Mouse (Mus musculus): ENCODE measurements around the gene Ppp3cb. TPM values are rescaled to one million over a fixed set of nuclear protein-coding genes. Genes with fewer than 3 reads are reported as not detected.

Ppp3cb gene
- polyA plus RNA-seq, 1 experiment from 2014 or later, result 59.8 TPM

DNA sequence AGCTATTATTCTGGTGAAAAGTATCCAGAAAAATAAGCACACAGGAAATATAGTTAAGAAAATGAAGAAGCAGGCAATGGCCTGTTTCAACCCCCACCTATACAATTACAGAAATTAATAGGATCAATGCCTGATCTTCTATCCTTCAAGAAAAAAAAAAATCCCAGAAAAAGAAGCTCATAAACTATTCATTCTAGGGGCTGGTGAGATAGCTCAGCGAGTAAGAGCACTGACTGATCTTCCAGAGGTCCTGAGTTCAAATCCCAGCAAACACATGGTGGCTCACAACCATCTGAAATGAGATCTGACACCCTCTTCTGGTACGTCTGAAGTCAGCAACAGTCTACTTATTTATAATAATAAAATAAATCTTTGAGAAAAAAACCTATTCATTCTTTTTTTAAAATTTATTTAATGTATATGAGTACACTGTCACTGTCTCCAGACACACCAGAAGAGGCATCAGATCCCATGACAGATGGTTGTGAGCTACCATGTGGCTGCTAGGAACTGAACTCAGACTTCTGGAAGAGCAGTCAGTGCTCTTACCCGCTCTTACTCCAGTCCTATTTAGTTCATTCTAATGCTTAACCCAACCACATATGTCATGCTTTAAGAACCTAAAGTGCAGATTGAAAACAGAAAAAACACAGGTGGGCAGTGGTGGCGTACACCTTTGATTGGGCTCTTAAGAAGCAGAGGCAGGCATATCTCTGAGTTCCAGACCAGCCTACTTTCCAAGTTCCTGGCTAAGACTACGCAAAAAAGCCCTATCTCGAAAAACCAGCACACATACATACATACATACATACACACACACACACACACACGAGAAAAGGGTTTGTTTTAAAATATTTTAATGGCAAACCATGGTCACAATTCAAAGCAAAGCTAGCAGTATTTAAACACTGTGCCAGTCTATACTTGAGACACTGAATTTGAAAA lies 1.6 kb downstream of the Ppp3cb start:
- ATAC-seq (ENCODE audit: low FRiP score, low read depth), result no peak
- peak overlapping the region; percentile 97 for H3K4me3 ChIP-seq
- H3K4me2 ChIP-seq (replicated peaks), result peak overlapping the region; percentile 62
- H3K9me3 ChIP-seq, result no peaks in the 10 kb centered on the region
- no peaks in the 10 kb centered on the region for H3K27me3 ChIP-seq
- H3K4me1 ChIP-seq, result peaks cover 11% of the 10 kb centered on the region
- peaks cover 17% of the 10 kb centered on the region for H3K36me3 ChIP-seq
- no peak overlapping the region for H3K27ac ChIP-seq
- H3K9ac ChIP-seq, result 0 out of 2 replicates have a peak overlapping the region, but pooled peaks have one; percentile 15
- WGBS, result 74% methylated on average over 7 of the region's 7 CpGs

DNA sequence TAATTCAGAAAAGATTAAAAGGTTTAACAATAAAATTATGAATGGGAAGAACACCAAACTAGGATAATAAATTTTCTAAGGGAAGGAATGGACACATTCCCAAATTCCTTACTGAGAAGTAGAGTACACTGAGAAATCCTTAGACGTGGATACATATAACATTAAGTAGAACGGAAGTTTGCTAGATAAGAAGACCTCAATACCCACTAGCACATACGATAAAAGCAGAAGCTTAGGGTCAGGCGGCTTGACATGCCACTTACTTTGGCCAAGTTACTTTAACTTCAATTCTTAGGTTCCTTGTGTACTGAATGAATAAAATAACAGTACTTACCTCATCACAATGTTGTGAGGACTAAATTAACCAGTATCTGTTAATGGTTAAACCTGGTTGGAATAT lies 16.7 kb downstream of the Ppp3cb start:
- no peaks in the 10 kb centered on the region for H3K9me3 ChIP-seq
- 96% methylated on average over 4 of the region's 4 CpGs for WGBS
- H3K36me3 ChIP-seq, result peaks cover 4% of the 10 kb centered on the region
- no peak overlapping the region for H3K9ac ChIP-seq
- H3K4me3 ChIP-seq, result no peak overlapping the region
- no peak overlapping the region for H3K27ac ChIP-seq
- H3K27me3 ChIP-seq, result no peaks in the 10 kb centered on the region
- H3K4me1 ChIP-seq, result no peaks in the 10 kb centered on the region
- H3K4me2 ChIP-seq (replicated peaks), result no peak overlapping the region
- ATAC-seq (ENCODE audit: low FRiP score, low read depth), result no peak

DNA sequence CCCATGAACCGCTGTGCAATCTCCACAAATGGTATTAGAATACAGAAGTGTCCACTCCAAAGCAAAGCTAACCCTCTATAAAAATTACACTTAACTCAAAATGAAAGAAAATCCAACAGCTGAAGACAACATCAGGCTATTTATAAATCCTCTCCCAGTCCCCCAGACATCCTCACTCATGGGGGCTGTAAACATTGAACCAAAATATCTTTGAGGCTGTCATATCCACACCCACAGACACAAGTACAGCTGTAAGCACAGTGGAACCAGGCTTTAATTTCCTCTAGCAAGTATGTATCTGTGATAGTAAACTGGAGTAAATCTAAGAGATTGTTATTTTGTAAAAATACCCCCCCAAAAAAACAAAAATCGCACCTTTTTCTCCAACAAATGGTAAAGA lies 26.2 kb downstream of the Ppp3cb start:
- ATAC-seq (ENCODE audit: low FRiP score, low read depth), result no peak
- Histone ChIP-seq H3K27me3 (no peaks in the 10 kb centered on the region), H3K4me1 (no peaks in the 10 kb centered on the region), H3K36me3 (peaks cover 42% of the 10 kb centered on the region), H3K4me2 (replicated peaks) (no peak overlapping the region), H3K27ac (no peak overlapping the region), H3K9me3 (no peaks in the 10 kb centered on the region), H3K4me3 (no peak overlapping the region), H3K9ac (no peak overlapping the region)
- WGBS, result 96% methylated on average over 2 of the region's 2 CpGs

DNA sequence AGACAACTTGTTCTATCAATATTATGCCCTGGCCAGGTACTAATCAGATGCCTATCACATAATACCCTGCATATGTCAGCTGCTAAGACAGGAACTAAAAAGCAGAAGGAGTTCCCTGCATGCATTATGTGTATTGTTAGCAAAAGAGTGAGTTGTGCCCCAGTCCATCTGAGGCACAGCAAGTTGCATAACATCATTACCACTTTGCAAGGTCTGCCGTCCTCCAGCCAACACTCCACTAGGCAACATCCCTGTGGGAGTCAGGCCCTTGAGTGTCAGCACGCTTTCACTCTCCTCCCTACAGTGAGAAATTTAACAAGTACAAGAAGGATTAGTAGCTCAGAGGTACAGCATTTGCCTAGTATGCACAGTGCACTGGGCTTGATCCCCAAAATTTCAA lies 37.9 kb downstream of the Ppp3cb start:
- no peak overlapping the region for H3K4me2 ChIP-seq (replicated peaks)
- no peaks in the 10 kb centered on the region for H3K27me3 ChIP-seq
- ATAC-seq (ENCODE audit: low FRiP score, low read depth), result no peak
- no peak overlapping the region for H3K27ac ChIP-seq
- H3K9me3 ChIP-seq, result no peaks in the 10 kb centered on the region
- H3K9ac ChIP-seq, result no peak overlapping the region
- WGBS, result 67% methylated on average over 2 of the region's 2 CpGs
- no peaks in the 10 kb centered on the region for H3K4me1 ChIP-seq
- peaks cover 17% of the 10 kb centered on the region for H3K36me3 ChIP-seq
- no peak overlapping the region for H3K4me3 ChIP-seq

DNA sequence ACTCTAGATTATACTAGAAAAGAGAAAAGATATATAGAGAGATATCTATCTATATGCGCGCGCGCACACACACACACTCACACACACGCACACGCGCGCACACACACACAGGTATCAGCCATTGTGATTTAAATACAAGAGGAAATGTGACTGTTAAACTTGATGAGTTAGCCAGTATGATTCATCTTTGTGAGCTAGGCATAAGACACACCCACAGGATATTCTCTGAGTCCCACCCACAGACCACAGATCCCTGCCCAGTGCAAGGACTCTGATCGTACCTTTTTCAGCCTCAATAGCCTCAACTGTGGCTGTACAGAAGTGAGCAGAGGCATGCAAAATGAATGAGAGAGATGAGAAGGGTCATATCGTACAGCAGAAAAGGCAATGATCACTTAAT lies 43.4 kb downstream of the Ppp3cb start:
- WGBS, result 96% methylated on average over 10 of the region's 10 CpGs
- Histone ChIP-seq H3K4me3 (no peak overlapping the region), H3K4me2 (replicated peaks) (no peak overlapping the region), H3K36me3 (peaks cover 16% of the 10 kb centered on the region), H3K4me1 (no peaks in the 10 kb centered on the region), H3K9ac (no peak overlapping the region), H3K27ac (no peak overlapping the region), H3K9me3 (no peaks in the 10 kb centered on the region), H3K27me3 (no peaks in the 10 kb centered on the region)
- no peak for ATAC-seq (ENCODE audit: low FRiP score, low read depth)

DNA sequence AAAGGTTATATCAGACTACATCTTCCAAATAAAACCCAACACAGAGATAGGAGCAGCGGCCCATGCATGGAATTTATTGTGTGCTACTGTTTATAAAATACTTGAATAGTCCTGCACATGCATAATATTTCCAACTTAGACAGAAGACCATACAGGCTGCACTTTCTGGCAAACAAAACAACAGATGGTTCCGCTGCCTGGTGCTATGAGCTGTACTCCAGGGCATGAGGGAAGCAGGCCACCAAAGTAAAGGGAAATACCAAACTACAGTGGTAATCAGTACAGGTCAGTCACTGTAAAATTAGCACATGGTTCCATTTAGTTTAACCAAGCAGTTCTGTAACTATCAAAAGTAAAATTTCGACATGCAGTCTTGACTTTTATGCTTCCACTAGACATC lies 46.4 kb downstream of the Ppp3cb start:
- H3K9me3 ChIP-seq, result no peaks in the 10 kb centered on the region
- H3K4me2 ChIP-seq (replicated peaks), result no peak overlapping the region
- peaks cover 30% of the 10 kb centered on the region for H3K36me3 ChIP-seq
- no peak for ATAC-seq (ENCODE audit: low FRiP score, low read depth)
- H3K27me3 ChIP-seq, result no peaks in the 10 kb centered on the region
- no peaks in the 10 kb centered on the region for H3K4me1 ChIP-seq
- no peak overlapping the region for H3K4me3 ChIP-seq
- 73% methylated on average over 3 of the region's 3 CpGs for WGBS
- no peak overlapping the region for H3K27ac ChIP-seq
- H3K9ac ChIP-seq, result no peak overlapping the region

DNA sequence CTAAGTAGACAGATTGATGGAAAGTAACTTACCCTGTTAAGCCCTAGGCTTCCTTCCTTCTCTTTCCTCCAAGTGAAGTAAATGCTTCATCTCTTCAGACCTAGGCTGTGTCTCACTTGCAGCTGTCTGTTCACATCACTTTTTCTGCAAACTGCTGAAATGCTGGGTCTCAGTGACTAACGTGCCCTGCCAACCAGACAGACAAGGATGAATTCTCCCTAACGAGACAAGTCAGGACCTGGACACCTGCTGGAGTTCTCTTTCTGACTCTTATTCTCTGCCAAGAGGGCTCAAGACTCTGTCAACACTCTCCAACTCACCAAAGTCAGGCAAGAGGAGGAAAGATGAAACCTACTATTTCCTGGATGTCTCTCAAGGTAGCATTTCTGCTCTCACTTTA lies 49.8 kb downstream of the Ppp3cb start, which contains the start of gene Mss51:
Gene Mss51 (minus strand): TSS at position 299 of the 400 bp plus-strand sequence.
- no peak within 1 kb of the TSS for H3K9ac ChIP-seq
- ATAC-seq (ENCODE audit: low FRiP score, low read depth), result no peak
- no peaks in the 10 kb centered on the region for H3K27me3 ChIP-seq
- no peak within 1 kb of the TSS for H3K4me3 ChIP-seq
- 78% methylated on average over 2 of the region's 2 CpGs for WGBS
- H3K4me1 ChIP-seq, result no peaks in the 10 kb centered on the region
- no peak within 1 kb of the TSS for H3K27ac ChIP-seq
- peaks cover 46% of the 10 kb centered on the region for H3K36me3 ChIP-seq
- no peak within 1 kb of the TSS for H3K4me2 ChIP-seq (replicated peaks)
- no peaks in the 10 kb centered on the region for H3K9me3 ChIP-seq

DNA sequence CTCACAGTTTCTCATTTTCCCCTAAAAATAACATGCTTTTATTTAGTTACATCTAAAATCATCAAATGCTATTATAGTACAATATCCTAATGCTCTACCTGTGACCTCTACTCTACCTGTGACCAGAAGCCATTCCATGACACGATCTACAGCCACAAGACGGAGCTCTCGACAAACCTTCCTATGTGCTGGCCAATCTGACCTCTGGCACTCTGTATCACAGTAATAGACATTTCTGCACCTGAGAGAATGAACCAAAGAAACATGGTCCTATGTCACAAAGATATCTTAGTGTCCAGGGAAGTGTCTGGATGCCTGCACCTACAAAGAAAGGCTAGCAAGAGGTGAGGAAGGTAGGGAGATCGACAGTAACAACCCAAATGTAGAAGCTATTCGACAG lies 60.3 kb downstream of the Ppp3cb start:
- no peak overlapping the region for H3K4me3 ChIP-seq
- no peak overlapping the region for H3K4me2 ChIP-seq (replicated peaks)
- WGBS, result 93% methylated on average over 5 of the region's 5 CpGs
- no peak overlapping the region for H3K27ac ChIP-seq
- H3K27me3 ChIP-seq, result no peaks in the 10 kb centered on the region
- ATAC-seq (ENCODE audit: low FRiP score, low read depth), result no peak
- no peaks in the 10 kb centered on the region for H3K9me3 ChIP-seq
- peaks cover 41% of the 10 kb centered on the region for H3K36me3 ChIP-seq
- no peaks in the 10 kb centered on the region for H3K4me1 ChIP-seq
- no peak overlapping the region for H3K9ac ChIP-seq

DNA sequence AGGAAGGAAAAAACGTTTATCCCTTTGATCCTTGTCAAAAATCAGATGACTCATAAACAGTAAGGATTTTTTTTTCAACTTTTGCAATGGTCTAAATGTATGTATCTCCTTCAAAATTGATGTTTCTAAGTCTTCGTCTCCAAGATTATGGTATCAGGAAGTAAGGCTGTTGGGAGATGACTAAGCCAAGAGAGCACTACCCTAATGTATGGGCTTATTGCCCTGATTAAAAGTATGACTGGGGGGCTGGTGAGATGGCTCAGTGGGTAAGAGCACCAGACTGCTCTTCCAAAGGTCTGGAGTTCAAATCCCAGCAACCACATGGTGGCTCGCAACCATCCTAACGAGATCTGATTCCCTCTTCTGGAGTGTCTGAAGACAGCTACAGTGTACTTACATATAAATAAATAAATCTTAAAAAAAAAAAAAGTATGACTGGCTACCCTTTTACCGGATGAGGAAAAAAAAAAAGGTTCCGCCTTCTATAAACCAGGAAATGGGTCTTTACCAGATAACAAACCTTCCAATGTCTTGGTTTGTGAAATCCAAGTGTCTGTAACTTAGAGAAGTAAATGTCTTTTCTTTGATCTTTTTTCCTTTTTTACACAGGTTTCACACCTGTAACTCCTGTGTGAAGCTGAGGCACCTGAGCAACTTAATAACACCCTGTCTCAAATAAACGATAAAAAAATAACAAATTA lies 64.2 kb downstream of the Ppp3cb start:
- no peaks in the 10 kb centered on the region for H3K9me3 ChIP-seq
- ATAC-seq (ENCODE audit: low FRiP score, low read depth), result no peak
- H3K4me1 ChIP-seq, result peaks cover 18% of the 10 kb centered on the region
- H3K27ac ChIP-seq, result no peak overlapping the region
- 90% methylated on average over 7 of the region's 7 CpGs for WGBS
- H3K9ac ChIP-seq, result no peak overlapping the region
- H3K27me3 ChIP-seq, result no peaks in the 10 kb centered on the region
- no peak overlapping the region for H3K4me3 ChIP-seq
- no peak overlapping the region for H3K4me2 ChIP-seq (replicated peaks)
- peaks cover 26% of the 10 kb centered on the region for H3K36me3 ChIP-seq

DNA sequence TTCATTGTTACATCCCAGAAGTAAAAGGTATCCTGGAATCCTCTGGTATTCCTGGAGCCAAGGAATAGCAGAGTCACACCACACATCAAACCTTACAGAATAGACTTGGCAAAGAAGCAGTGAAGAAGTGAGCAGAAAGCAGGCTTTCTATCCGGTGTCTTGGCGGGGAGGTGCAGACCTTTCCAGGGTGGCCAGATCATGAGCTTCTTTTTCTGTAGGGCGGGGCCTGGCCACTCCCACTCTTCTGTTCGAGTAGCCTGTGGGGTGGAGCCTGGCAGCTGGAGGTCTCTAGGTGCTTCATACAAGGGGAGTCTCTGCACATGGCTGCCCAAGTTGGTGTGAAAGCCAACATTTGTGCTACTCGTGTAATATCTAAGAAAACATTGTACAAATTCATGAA lies 65.2 kb downstream of the Ppp3cb start:
- 21% methylated on average over 5 of the region's 5 CpGs for WGBS
- Histone ChIP-seq H3K4me3 (no peak overlapping the region), H3K4me2 (replicated peaks) (no peak overlapping the region)

DNA sequence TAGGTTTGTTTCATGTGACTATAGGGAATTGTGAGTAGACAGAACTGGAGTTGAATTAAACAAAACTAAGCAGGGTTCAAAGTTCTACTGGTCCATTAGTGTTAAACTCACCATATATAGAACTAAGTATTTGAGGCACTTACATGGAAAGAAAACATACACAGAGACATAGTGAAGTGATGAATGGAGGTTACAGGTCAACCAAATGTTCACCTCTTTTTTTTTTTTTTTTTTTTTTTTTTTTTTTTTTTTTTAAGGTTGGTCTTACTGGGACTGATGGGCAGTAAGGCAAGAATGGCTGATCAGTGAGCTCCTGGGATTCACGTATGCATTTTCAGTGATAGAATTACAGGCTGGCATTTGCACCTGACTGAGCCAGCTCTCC lies 66.2 kb downstream of the Ppp3cb start:
- Histone ChIP-seq H3K27me3 (no peaks in the 10 kb centered on the region), H3K4me1 (peaks cover 23% of the 10 kb centered on the region), H3K36me3 (peaks cover 16% of the 10 kb centered on the region), H3K4me2 (replicated peaks) (peak overlapping the region; percentile 80), H3K9me3 (no peaks in the 10 kb centered on the region), H3K9ac (peak overlapping the region; percentile 75), H3K27ac (no peak overlapping the region; the same call in 1 of the 2 replicates), H3K4me3 (peak overlapping the region; percentile 71)
- no peak for ATAC-seq (ENCODE audit: low FRiP score, low read depth)
- 76% methylated on average over 1 of the region's 1 CpGs for WGBS

More for the DNA sequence above, 65.2 kb downstream of the Ppp3cb start:
- ATAC-seq (ENCODE audit: low FRiP score, low read depth), result no peak
- no peaks in the 10 kb centered on the region for H3K9me3 ChIP-seq
- no peaks in the 10 kb centered on the region for H3K27me3 ChIP-seq
- H3K27ac ChIP-seq, result no peak overlapping the region
- peaks cover 23% of the 10 kb centered on the region for H3K4me1 ChIP-seq
- H3K36me3 ChIP-seq, result peaks cover 20% of the 10 kb centered on the region
- no peak overlapping the region for H3K9ac ChIP-seq

All from limb, embryonic 13.5 days (tissue).